Mouse (Mus musculus) spleen, postnatal 14 days (tissue): ENCODE data around the gene Heatr1.

Experiments used
- DNase-seq, 2 experiments: peaks; one replicate each; pipeline ENCODE4 v3.0.0; 2021 to 2022; ENCODE audit warnings: low spot score in 2 of 2

Gene Heatr1

GRCm38 (mm10) chr13:12394609-12395505 lies at the start of gene Heatr1:
TSS of gene Heatr1 (plus strand) at chr13:12395027.
- peak; percentile 81 to 86 for DNase-seq

- DNase-seq: no peak
These were observed 48.0 kb upstream of the Heatr1 start for GRCm38 (mm10) chr13:12346837-12347236.

- DNase-seq: no peak
These were observed 45.5 kb upstream of the Heatr1 start for GRCm38 (mm10) chr13:12349197-12349824.

GRCm38 (mm10) chr13:12356184-12356583 lies 38.6 kb upstream of the Heatr1 start:
- DNase-seq: no peak

GRCm38 (mm10) chr13:12357554-12357953 lies 37.3 kb upstream of the Heatr1 start:
- DNase-seq: no peak

GRCm38 (mm10) chr13:12361486-12361885 lies 33.3 kb upstream of the Heatr1 start:
- no peak for DNase-seq

GRCm38 (mm10) chr13:12369041-12369621 lies 25.7 kb upstream of the Heatr1 start:
- DNase-seq: no peak

- DNase-seq: no peak
These were observed 24.9 kb upstream of the Heatr1 start for GRCm38 (mm10) chr13:12369930-12370329.

- DNase-seq: no peak
These were observed 22.1 kb upstream of the Heatr1 start for GRCm38 (mm10) chr13:12372755-12373154.

GRCm38 (mm10) chr13:12376778-12377177 lies 18.0 kb upstream of the Heatr1 start:
- no peak for DNase-seq

GRCm38 (mm10) chr13:12384796-12385195 lies 10.0 kb upstream of the Heatr1 start:
- DNase-seq: no peak

GRCm38 (mm10) chr13:12386286-12386685 lies 8.5 kb upstream of the Heatr1 start:
- DNase-seq: no peak

- no peak for DNase-seq
These were observed 744 bp downstream of the Heatr1 start for GRCm38 (mm10) chr13:12395571-12395970.

GRCm38 (mm10) chr13:12408343-12409066 lies 13.7 kb downstream of the Heatr1 start:
- DNase-seq: no peak

- DNase-seq: no peak
These were observed 17.2 kb downstream of the Heatr1 start for GRCm38 (mm10) chr13:12412016-12412415.

- no peak for DNase-seq
These were observed 25.8 kb downstream of the Heatr1 start for GRCm38 (mm10) chr13:12420596-12420995.

GRCm38 (mm10) chr13:12428556-12428955 lies 33.7 kb downstream of the Heatr1 start:
- DNase-seq: no peak

GRCm38 (mm10) chr13:12433843-12434242 lies 39.0 kb downstream of the Heatr1 start:
- DNase-seq: no peak

- DNase-seq: no peak
These were observed 44.8 kb downstream of the Heatr1 start for GRCm38 (mm10) chr13:12439586-12439985.

- DNase-seq: no peak
These were observed 46.0 kb downstream of the Heatr1 start for GRCm38 (mm10) chr13:12440813-12441212.

GRCm38 (mm10) chr13:12442008-12442587 lies 47.3 kb downstream of the Heatr1 start:
- DNase-seq: no peak

GRCm38 (mm10) chr13:12453150-12453549 lies 58.3 kb downstream of the Heatr1 start:
- DNase-seq: no peak
